Mouse (Mus musculus) E14TG2a.4 (cell line): Measurements from ENCODE around the gene Hsd3b5.
"Not testable (repeated sequence)": the region's sequence is repeated elsewhere in the genome, so short reads cannot be mapped to it uniquely, and the experiment has no call there.

Experiments used
- CTCF ChIP-seq: conservative IDR thresholded peaks from 2 replicates; pipeline ENCODE4 v1.5.1; 2014; ENCODE audit warnings: low read length
- NANOG ChIP-seq: IDR thresholded peaks from 2 replicates; pipeline ENCODE4 v1.6.1; 2014; ENCODE audit warnings: borderline replicate concordance, low read length, mixed read lengths
- POU5F1 ChIP-seq: IDR thresholded peaks from 2 replicates; pipeline ENCODE4 v1.6.1; 2014; ENCODE audit warnings: low read length, borderline replicate concordance

- not testable (repeated sequence) for TF ChIP-seq CTCF, POU5F1, NANOG
These were observed 15.6 kb downstream of the Hsd3b5 start for GRCm38 (mm10) chr3:98614406-98614927.
